Mouse (Mus musculus) kidney, adult 2 months (tissue): ENCODE measurements around the gene Spem2. TPM values are rescaled to one million over a fixed set of nuclear protein-coding genes. Genes with fewer than 3 reads are reported as not detected.

ENCODE experiments used
- DNase-seq: peaks from one replicate; pipeline ENCODE4 v3.0.0; 2021
- H3K27ac ChIP-seq: fragments of 200-500 bp; 2 replicates; pipeline ENCODE4 v1.5.1; 2012; ENCODE audit warnings: low read depth, low read length, control low read depth, inconsistent platforms; ENCODE audit not compliant: insufficient read depth
- H3K27me3 ChIP-seq: fragments of 200-500 bp; replicated peaks from 2 replicates; pipeline ENCODE4 v1.6.1; 2012; ENCODE audit warnings: mild to moderate bottlenecking, moderate library complexity, low read length, inconsistent platforms; ENCODE audit not compliant: control insufficient read depth, insufficient read depth
- H3K36me3 ChIP-seq: fragments of 200-500 bp; 2 replicates; pipeline ENCODE4 v1.6.1; 2012; ENCODE audit warnings: mild to moderate bottlenecking, moderate library complexity, low read length, inconsistent platforms; ENCODE audit not compliant: control insufficient read depth, insufficient read depth
- H3K4me1 ChIP-seq: fragments of 200-500 bp; 2 replicates; pipeline ENCODE4 v1.6.1; 2011; ENCODE audit warnings: low read length; ENCODE audit not compliant: control insufficient read depth, insufficient read depth
- H3K4me3 ChIP-seq: fragments of 200-500 bp; 2 replicates; pipeline ENCODE4 v1.5.1; 2011; ENCODE audit warnings: mild to moderate bottlenecking, low read depth, low read length, control low read depth; ENCODE audit not compliant: insufficient read depth
- CTCF ChIP-seq: fragments of 200-500 bp; conservative IDR thresholded peaks from 2 replicates; pipeline ENCODE4 v1.5.1; 2011; ENCODE audit warnings: low read depth, mild to moderate bottlenecking, control low read depth, low read length, moderate library complexity, mixed read lengths; ENCODE audit not compliant: insufficient read depth, insufficient read length
- POLR2A ChIP-seq: fragments of 200-500 bp; IDR thresholded peaks from one replicate; pipeline ENCODE4 v1.6.1; 2011; ENCODE audit warnings: low read depth, low read length, control low read depth
- WGBS: fragments of 180-500 bp; shearing (Covaris S2); methylation state at CpG from one replicate; pipeline ENCODE4 v1.1.7; 2018; 5-methylcytosine and 5-hydroxymethylcytosine counted together
- polyA plus RNA-seq: library from polyadenylated mRNA; depleted of rRNA; stranded (reverse); fragments of >200 nt; gene quantifications from 2 replicates; pipeline ENCODE4 v1.2.3, GENCODE M21; 2012; rRNA removed

The Spem2 gene
- polyA plus RNA-seq, 1 experiment = 0.20 TPM

DNA sequence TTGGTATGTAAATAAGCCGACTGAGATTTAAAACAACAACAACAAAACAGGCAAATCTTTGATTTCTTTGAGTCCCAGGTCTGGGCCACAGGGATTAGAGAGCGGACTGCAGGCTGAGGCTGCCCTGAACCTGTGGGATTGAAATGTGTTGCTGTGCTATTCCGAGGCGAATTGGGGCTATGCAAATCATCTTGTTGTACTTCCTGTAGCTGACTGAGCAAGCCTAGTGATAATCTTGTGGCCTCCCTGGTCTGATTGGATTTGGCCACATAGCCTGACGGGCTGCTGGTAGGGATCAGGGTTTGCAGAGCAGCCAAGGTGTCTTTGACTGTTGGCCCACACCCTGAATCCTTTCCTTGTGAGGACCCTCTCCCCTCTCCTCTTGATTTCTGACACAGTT lies 43.3 kb downstream of the Spem2 start:
- no peak for DNase-seq
- Histone ChIP-seq H3K4me1 (no peaks in the 10 kb centered on the region), H3K27me3 (no peaks in the 10 kb centered on the region), H3K27ac (no peak overlapping the region), H3K4me3 (no peak overlapping the region), H3K36me3 (no peaks in the 10 kb centered on the region)
- TF ChIP-seq POLR2A (no peak), CTCF (no peak)
- WGBS = 63% methylated on average over 5 of the region's 5 CpGs

DNA sequence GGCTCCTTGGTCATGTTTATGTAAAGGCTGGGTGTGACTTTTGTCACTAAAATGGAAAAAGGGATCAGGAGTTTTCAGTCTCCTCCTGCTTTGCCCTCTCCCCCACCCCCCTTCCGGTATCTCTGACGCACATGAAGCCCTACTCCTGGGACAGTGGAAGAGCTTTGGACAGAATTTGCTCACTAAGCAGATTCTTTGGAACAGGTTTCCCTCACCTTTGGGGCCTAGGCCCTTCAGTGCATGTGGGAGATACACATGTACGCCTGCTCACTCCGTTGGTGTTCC lies 50.7 kb downstream of the Spem2 start:
- H3K4me1 ChIP-seq = peaks cover 10% of the 10 kb centered on the region
- no peaks in the 10 kb centered on the region for H3K36me3 ChIP-seq
- no peak overlapping the region for H3K4me3 ChIP-seq
- H3K27ac ChIP-seq = no peak overlapping the region; the same call in none of the 2 replicates
- DNase-seq = peak; percentile 28
- WGBS = 34% methylated on average over 4 of the region's 4 CpGs
- H3K27me3 ChIP-seq = no peaks in the 10 kb centered on the region
- TF ChIP-seq CTCF (no peak), POLR2A (no peak)

DNA sequence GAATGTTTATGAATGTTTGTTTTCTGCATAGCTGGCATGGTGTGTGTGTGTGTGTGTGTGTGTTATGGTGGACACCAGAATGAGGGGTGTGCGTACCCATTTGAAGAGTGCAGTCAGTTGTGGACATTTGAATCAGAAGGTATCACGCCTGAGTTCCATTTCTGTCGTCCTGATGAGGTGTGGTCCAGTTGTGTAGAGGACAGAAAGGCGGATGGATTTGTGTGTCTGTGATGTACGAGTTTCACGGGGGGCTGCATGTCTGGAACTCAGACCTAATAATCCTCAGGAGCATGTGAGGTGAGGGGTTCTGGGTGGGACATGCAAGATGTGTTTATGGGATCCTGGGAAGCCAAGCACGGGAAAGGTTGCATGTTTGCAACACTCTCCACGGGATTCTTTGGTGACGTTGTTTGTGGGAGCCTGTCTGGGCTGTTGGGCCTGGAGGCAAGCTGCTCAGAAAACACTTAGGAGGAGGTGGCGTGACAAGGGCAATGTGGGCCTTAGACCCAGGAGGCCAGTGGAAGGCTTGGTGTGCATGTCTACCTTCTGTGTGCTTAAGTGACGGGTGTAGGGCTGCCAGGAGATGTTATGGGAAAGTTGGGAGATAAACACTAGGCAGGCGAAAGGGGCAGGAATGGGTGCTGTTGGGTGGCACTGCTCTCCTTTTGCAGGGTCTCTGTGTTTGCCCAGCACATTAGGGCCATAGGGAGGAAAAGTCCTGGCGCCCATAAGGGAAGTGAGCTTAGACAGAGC lies 51.2 kb downstream of the Spem2 start:
- Histone ChIP-seq H3K4me1 (peaks cover 10% of the 10 kb centered on the region), H3K27me3 (no peaks in the 10 kb centered on the region), H3K4me3 (peak overlapping the region; percentile 41; the same call in 1 of the 2 replicates), H3K36me3 (no peaks in the 10 kb centered on the region), H3K27ac (peak overlapping the region; percentile 58)
- no peak for DNase-seq
- 46% methylated on average over 13 of the region's 13 CpGs for WGBS
- TF ChIP-seq CTCF (no peak), POLR2A (no peak)

Other genes starting within 250 kb of the Spem2 start
- 19.8 and 20.7 TPM in 2 replicates for gene Wrap53, start 238.2 kb downstream of the Spem2 start, polyA plus RNA-seq
- 48.5 and 55.0 TPM in 2 replicates for gene Trp53, start 238.1 kb downstream of the Spem2 start, polyA plus RNA-seq
- 20.0 and 22.5 TPM in 2 replicates for gene Atp1b2, start 212.5 kb downstream of the Spem2 start, polyA plus RNA-seq
- gene Shbg, start 200.6 kb downstream of the Spem2 start, polyA plus RNA-seq = 0.42 and 0.48 TPM in 2 replicates
- gene Sat2, start 196.4 kb downstream of the Spem2 start, polyA plus RNA-seq = 16.7 and 18.8 TPM in 2 replicates
- 49.9 and 50.8 TPM in 2 replicates for gene Fxr2, start 185.5 kb downstream of the Spem2 start, polyA plus RNA-seq
- gene Sox15, start 163.2 kb downstream of the Spem2 start, polyA plus RNA-seq = 0.58 and 0.70 TPM in 2 replicates
- gene Mpdu1, start 155.8 kb downstream of the Spem2 start, polyA plus RNA-seq = 143 and 147 TPM in 2 replicates
- 8.5 and 10.7 TPM in 2 replicates for gene Cd68, start 152.3 kb downstream of the Spem2 start, polyA plus RNA-seq
- gene Eif4a1, start 146.0 kb downstream of the Spem2 start, polyA plus RNA-seq = 200 and 244 TPM in 2 replicates
- 41.8 and 43.5 TPM in 2 replicates for gene Senp3, start 136.4 kb downstream of the Spem2 start, polyA plus RNA-seq
- gene Tnfsf13, start 132.7 kb downstream of the Spem2 start, polyA plus RNA-seq = 3.8 and 4.1 TPM in 2 replicates
- 55.5 and 65.1 TPM in 2 replicates for gene Tnfsf12, start 122.6 kb downstream of the Spem2 start, polyA plus RNA-seq
- 11.0 and 11.6 TPM in 2 replicates for gene Tnfsfm13, start 122.4 kb downstream of the Spem2 start, polyA plus RNA-seq
- gene Polr2a, start 59.8 kb downstream of the Spem2 start, polyA plus RNA-seq = 25.3 and 37.8 TPM in 2 replicates
- 0.05 and 0.10 TPM in 2 replicates for gene Slc35g3, start 56.5 kb downstream of the Spem2 start, polyA plus RNA-seq
- 22.3 and 24.4 TPM in 2 replicates for gene Zbtb4, start 52.6 kb downstream of the Spem2 start, polyA plus RNA-seq
- 11.9 and 14.3 TPM in 2 replicates for gene Chrnb1, start 22.5 kb downstream of the Spem2 start, polyA plus RNA-seq
- 2.6 and 3.3 TPM in 2 replicates for gene Fgf11, start 16.6 kb downstream of the Spem2 start, polyA plus RNA-seq
- gene Tmem102, start 12.8 kb downstream of the Spem2 start, polyA plus RNA-seq = 19.2 and 22.4 TPM in 2 replicates
- gene Gm39566, start 3.2 kb downstream of the Spem2 start, polyA plus RNA-seq = 0.02 and 0.04 TPM in 2 replicates
- gene Spem1, start 3.7 kb upstream of the Spem2 start, polyA plus RNA-seq = 0.28 and 0.38 TPM in 2 replicates
- 6.4 and 7.8 TPM in 2 replicates for gene Nlgn2, start 19.3 kb upstream of the Spem2 start, polyA plus RNA-seq
- gene Tmem256, start 20.0 kb upstream of the Spem2 start, polyA plus RNA-seq = 513 and 551 TPM in 2 replicates
- gene Plscr3, start 27.9 kb upstream of the Spem2 start, polyA plus RNA-seq = 57.1 and 63.9 TPM in 2 replicates
- gene Tnk1, start 40.3 kb upstream of the Spem2 start, polyA plus RNA-seq = 7.9 and 9.3 TPM in 2 replicates
- not detected in 2 replicates for gene Tmem95, start 59.6 kb upstream of the Spem2 start, polyA plus RNA-seq
- 4.8 TPM in 2 replicates for gene Kctd11, start 62.9 kb upstream of the Spem2 start, polyA plus RNA-seq
- gene Acap1, start 77.1 kb upstream of the Spem2 start, polyA plus RNA-seq = 1.7 and 6.1 TPM in 2 replicates
- gene 2810408A11Rik, start 82.5 kb upstream of the Spem2 start, polyA plus RNA-seq = 0.94 and 0.99 TPM in 2 replicates
- 72.0 and 80.1 TPM in 2 replicates for gene Neurl4, start 82.6 kb upstream of the Spem2 start, polyA plus RNA-seq
- 72.9 and 75.5 TPM in 2 replicates for gene Gps2, start 95.4 kb upstream of the Spem2 start, polyA plus RNA-seq
- 465 and 575 TPM in 2 replicates for gene Eif5a, start 103.5 kb upstream of the Spem2 start, polyA plus RNA-seq
- 60.5 and 71.7 TPM in 2 replicates for gene Ybx2, start 117.3 kb upstream of the Spem2 start, polyA plus RNA-seq
- 74.2 and 78.6 TPM in 2 replicates for gene Slc2a4, start 129.7 kb upstream of the Spem2 start, polyA plus RNA-seq
- gene Cldn7, start 146.3 kb upstream of the Spem2 start, polyA plus RNA-seq = 39.2 and 40.0 TPM in 2 replicates
- gene Ctdnep1, start 162.7 kb upstream of the Spem2 start, polyA plus RNA-seq = 84.4 and 104 TPM in 2 replicates
- 66.3 and 68.4 TPM in 2 replicates for gene Elp5, start 164.1 kb upstream of the Spem2 start, polyA plus RNA-seq
- 746 and 1,018 TPM in 2 replicates for gene Gabarap, start 172.7 kb upstream of the Spem2 start, polyA plus RNA-seq
- gene Phf23, start 177.3 kb upstream of the Spem2 start, polyA plus RNA-seq = 16.0 and 21.4 TPM in 2 replicates
- gene Dvl2, start 182.1 kb upstream of the Spem2 start, polyA plus RNA-seq = 8.5 and 9.6 TPM in 2 replicates
- 249 and 308 TPM in 2 replicates for gene Acadvl, start 196.9 kb upstream of the Spem2 start, polyA plus RNA-seq
- gene Dlg4, start 198.5 kb upstream of the Spem2 start, polyA plus RNA-seq = 8.1 and 8.3 TPM in 2 replicates
- gene Asgr1, start 235.6 kb upstream of the Spem2 start, polyA plus RNA-seq = 0.25 and 0.41 TPM in 2 replicates